Mouse (Mus musculus): Measurements from ENCODE around the gene Rab34.

Gene Rab34

GRCm38 (mm10) chr11:78188331-78189233, at the start of gene Rab34:
TSS of gene Rab34 (plus strand) at chr11:78188430.
- peak; percentile 57 for DNase-seq (ENCODE audit: low spot score)

GRCm38 (mm10) chr11:78140665-78141064, 47.6 kb upstream of the Rab34 start:
- DNase-seq (ENCODE audit: low spot score): no peak

GRCm38 (mm10) chr11:78143520-78143919, 44.7 kb upstream of the Rab34 start:
- no peak for DNase-seq (ENCODE audit: low spot score)

GRCm38 (mm10) chr11:78146168-78146567, 42.1 kb upstream of the Rab34 start:
- no peak for DNase-seq (ENCODE audit: low spot score)

GRCm38 (mm10) chr11:78146707-78147543, 41.3 kb upstream of the Rab34 start:
- no peak for DNase-seq (ENCODE audit: low spot score)

- DNase-seq (ENCODE audit: low spot score): no peak
Observed at GRCm38 (mm10) chr11:78151161-78151560, 37.1 kb upstream of the Rab34 start.

- no peak for DNase-seq (ENCODE audit: low spot score)
Observed at GRCm38 (mm10) chr11:78152299-78153231, 35.7 kb upstream of the Rab34 start.

- no peak for DNase-seq (ENCODE audit: low spot score)
Observed at GRCm38 (mm10) chr11:78153778-78154177, 34.5 kb upstream of the Rab34 start.

- no peak for DNase-seq (ENCODE audit: low spot score)
Observed at GRCm38 (mm10) chr11:78155674-78156073, 32.6 kb upstream of the Rab34 start.

GRCm38 (mm10) chr11:78156156-78156699, 32.0 kb upstream of the Rab34 start:
- DNase-seq (ENCODE audit: low spot score): no peak

- peak; percentile 63 for DNase-seq (ENCODE audit: low spot score)
Observed at GRCm38 (mm10) chr11:78159096-78159495, 29.1 kb upstream of the Rab34 start.

GRCm38 (mm10) chr11:78159557-78159956, 28.7 kb upstream of the Rab34 start:
- DNase-seq (ENCODE audit: low spot score): no peak

- no peak for DNase-seq (ENCODE audit: low spot score)
Observed at GRCm38 (mm10) chr11:78160171-78160570, 28.1 kb upstream of the Rab34 start.

GRCm38 (mm10) chr11:78160675-78161074, 27.6 kb upstream of the Rab34 start:
- no peak for DNase-seq (ENCODE audit: low spot score)

- DNase-seq (ENCODE audit: low spot score): no peak
Observed at GRCm38 (mm10) chr11:78161169-78161568, 27.1 kb upstream of the Rab34 start.

- DNase-seq (ENCODE audit: low spot score): no peak
Observed at GRCm38 (mm10) chr11:78161968-78162367, 26.3 kb upstream of the Rab34 start.

- DNase-seq (ENCODE audit: low spot score): no peak
Observed at GRCm38 (mm10) chr11:78162504-78162903, 25.7 kb upstream of the Rab34 start.

GRCm38 (mm10) chr11:78163045-78163444, 25.2 kb upstream of the Rab34 start:
- DNase-seq (ENCODE audit: low spot score): no peak

GRCm38 (mm10) chr11:78163681-78164603, 24.3 kb upstream of the Rab34 start:
- DNase-seq (ENCODE audit: low spot score): no peak

- peak; percentile 27 for DNase-seq (ENCODE audit: low spot score)
Observed at GRCm38 (mm10) chr11:78164604-78164923, 23.7 kb upstream of the Rab34 start.

All from urinary bladder, postnatal 25 days (tissue).